Mouse (Mus musculus): ENCODE results near the gene Tfeb. TPM values are rescaled to one million over a fixed set of nuclear protein-coding genes. Genes with fewer than 3 reads are reported as not detected.
A peak's percentile ranks its signal among the peaks of the same experiment; 100 is the strongest.

Gene Tfeb
- polyA plus RNA-seq, 2 experiments = 10.6 to 12.2 TPM

- DNase-seq (ENCODE audit: low spot score) (no peak), ATAC-seq (ENCODE audit: low FRiP score, low read depth) (no peak)
- H3K9ac ChIP-seq (ENCODE audit: low read depth, low read length, severe bottlenecking) = no peak overlapping the region
- H3K9me3 ChIP-seq (ENCODE audit: control insufficient read depth, low read length) = no peaks in the 10 kb centered on the region
- 60% methylated on average over 24 of the region's 24 CpGs for WGBS
- no peak for TF ChIP-seq POLR2A (IDR thresholded peaks at IDR 0.05; ENCODE audit: borderline replicate concordance, extremely low read depth, insufficient read depth, insufficient read length)
- H3K27ac ChIP-seq (replicated peaks; ENCODE audit: low read depth, low read length) = no peak overlapping the region
- no peaks in the 10 kb centered on the region for H3K27me3 ChIP-seq (ENCODE audit: control insufficient read depth, insufficient read depth, low read length)
- no peak overlapping the region for H3K4me2 ChIP-seq (replicated peaks; ENCODE audit: low read depth, low read length, severe bottlenecking)
- H3K4me1 ChIP-seq (ENCODE audit: control insufficient read depth, insufficient read depth, low read length) = no peaks in the 10 kb centered on the region
- no peaks in the 10 kb centered on the region for H3K36me3 ChIP-seq (ENCODE audit: control insufficient read depth, insufficient read depth, low read length)
- no peak overlapping the region for H3K4me3 ChIP-seq (replicated peaks; ENCODE audit: low read length)
Observed at GRCm38 (mm10) chr17:47730633-47731575, 5.9 kb upstream of the Tfeb start.

GRCm38 (mm10) chr17:47735553-47736100 lies 1.2 kb upstream of the Tfeb start:
- WGBS = 72% methylated on average over 14 of the region's 14 CpGs
- TF ChIP-seq POLR2A (IDR thresholded peaks at IDR 0.05; ENCODE audit: borderline replicate concordance, extremely low read depth, insufficient read depth, insufficient read length) = no peak

GRCm38 (mm10) chr17:47737271-47738065 lies 638 bp downstream of the Tfeb start:
- ATAC-seq (ENCODE audit: low FRiP score, low read depth) = peak; percentile 90
- Histone ChIP-seq H3K9ac (ENCODE audit: low read depth, low read length, severe bottlenecking) (peak overlapping the region; percentile 68), H3K4me3 (replicated peaks; ENCODE audit: low read length) (peak overlapping the region; percentile 73), H3K27ac (replicated peaks; ENCODE audit: low read depth, low read length) (peak overlapping the region; percentile 84), H3K4me1 (ENCODE audit: control insufficient read depth, insufficient read depth, low read length) (peaks cover 15% of the 10 kb centered on the region), H3K27me3 (ENCODE audit: control insufficient read depth, insufficient read depth, low read length) (no peaks in the 10 kb centered on the region), H3K9me3 (ENCODE audit: control insufficient read depth, low read length) (no peaks in the 10 kb centered on the region), H3K36me3 (ENCODE audit: control insufficient read depth, insufficient read depth, low read length) (no peaks in the 10 kb centered on the region), H3K4me2 (replicated peaks; ENCODE audit: low read depth, low read length, severe bottlenecking) (peak overlapping the region; percentile 94)
- TF ChIP-seq POLR2A (IDR thresholded peaks at IDR 0.05; ENCODE audit: borderline replicate concordance, extremely low read depth, insufficient read depth, insufficient read length) = no peak
- peak; percentile 88 for DNase-seq (ENCODE audit: low spot score)
- WGBS = 1% methylated on average over 35 of the region's 60 CpGs

More at GRCm38 (mm10) chr17:47735553-47736100, 1.2 kb upstream of the Tfeb start:
- Histone ChIP-seq H3K27me3 (ENCODE audit: control insufficient read depth, insufficient read depth, low read length) (no peaks in the 10 kb centered on the region), H3K9ac (ENCODE audit: low read depth, low read length, severe bottlenecking) (no peak overlapping the region), H3K27ac (replicated peaks; ENCODE audit: low read depth, low read length) (no peak overlapping the region), H3K9me3 (ENCODE audit: control insufficient read depth, low read length) (no peaks in the 10 kb centered on the region), H3K36me3 (ENCODE audit: control insufficient read depth, insufficient read depth, low read length) (no peaks in the 10 kb centered on the region), H3K4me3 (replicated peaks; ENCODE audit: low read length) (no peak overlapping the region), H3K4me2 (replicated peaks; ENCODE audit: low read depth, low read length, severe bottlenecking) (no peak overlapping the region), H3K4me1 (ENCODE audit: control insufficient read depth, insufficient read depth, low read length) (peaks cover 15% of the 10 kb centered on the region)
- no peak for ATAC-seq (ENCODE audit: low FRiP score, low read depth)
- no peak for DNase-seq (ENCODE audit: low spot score)

GRCm38 (mm10) chr17:47738066-47738878 lies 1.4 kb downstream of the Tfeb start:
- ATAC-seq (ENCODE audit: low FRiP score, low read depth) (peak; percentile 58), DNase-seq (ENCODE audit: low spot score) (peak; percentile 54)
- peak overlapping the region; percentile 84 for H3K27ac ChIP-seq (replicated peaks; ENCODE audit: low read depth, low read length)
- H3K27me3 ChIP-seq (ENCODE audit: control insufficient read depth, insufficient read depth, low read length) = no peaks in the 10 kb centered on the region
- H3K4me2 ChIP-seq (replicated peaks; ENCODE audit: low read depth, low read length, severe bottlenecking) = peak overlapping the region; percentile 94
- no peaks in the 10 kb centered on the region for H3K9me3 ChIP-seq (ENCODE audit: control insufficient read depth, low read length)
- WGBS = under 1% methylated on average over 42 of the region's 61 CpGs
- no peaks in the 10 kb centered on the region for H3K36me3 ChIP-seq (ENCODE audit: control insufficient read depth, insufficient read depth, low read length)
- H3K9ac ChIP-seq (ENCODE audit: low read depth, low read length, severe bottlenecking) = peak overlapping the region; percentile 68
- 0 out of 2 replicates have a peak, but pooled peaks have one; percentile 13 for TF ChIP-seq POLR2A (IDR thresholded peaks at IDR 0.05; ENCODE audit: borderline replicate concordance, extremely low read depth, insufficient read depth, insufficient read length)
- peak overlapping the region; percentile 73 for H3K4me3 ChIP-seq (replicated peaks; ENCODE audit: low read length)
- H3K4me1 ChIP-seq (ENCODE audit: control insufficient read depth, insufficient read depth, low read length) = peaks cover 15% of the 10 kb centered on the region
